18 mouse cellular contexts compared by ENCODE assay signal in the genomic region with DNA sequence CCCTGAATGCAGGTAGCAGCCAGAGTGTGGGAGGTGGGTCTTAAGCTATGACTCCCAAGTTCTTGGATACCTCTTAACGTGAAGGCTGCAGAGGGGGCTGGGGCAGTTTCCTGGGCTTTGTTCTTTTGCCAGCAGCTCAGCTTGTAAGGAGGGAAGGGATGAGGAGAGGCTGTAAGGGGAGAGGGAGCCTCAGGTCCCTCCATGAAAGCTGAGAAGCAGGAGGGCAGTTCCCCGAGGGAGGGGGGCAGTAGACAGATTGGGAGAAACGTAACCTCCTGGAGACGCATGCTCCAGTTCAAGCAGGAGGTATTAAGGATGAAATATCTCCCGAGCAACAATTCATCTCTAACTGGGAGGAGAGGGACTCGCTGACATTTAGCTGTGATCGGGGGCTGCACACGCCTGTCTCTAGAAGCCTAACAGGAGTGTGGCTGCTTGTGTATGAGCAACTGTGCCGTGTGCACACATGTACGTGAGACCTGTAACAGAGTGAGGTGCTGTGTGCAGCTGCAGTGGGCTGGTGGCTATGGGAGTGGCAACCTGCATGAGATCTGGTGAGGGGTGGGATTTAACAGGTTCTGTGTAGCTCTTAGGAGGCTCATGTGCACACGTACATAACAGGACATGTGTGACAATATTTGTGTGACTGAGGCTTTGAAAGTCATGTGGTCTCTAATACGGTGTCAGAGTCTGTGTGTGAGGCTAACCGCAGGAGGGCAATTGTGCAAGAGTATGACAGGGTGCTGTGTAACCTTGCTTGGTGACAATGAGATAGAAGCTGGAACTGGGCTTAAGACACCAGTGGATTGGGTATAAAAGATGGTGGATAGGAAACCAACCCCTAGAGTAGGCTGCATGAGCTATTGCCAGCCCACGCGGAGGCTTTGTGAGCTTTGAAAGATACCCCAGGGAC. TPM values are rescaled to one million over a fixed set of nuclear protein-coding genes. Genes with fewer than 3 reads are reported as not detected.
DNase-seq lines count a peak whose midpoint lies in the region; ATAC-seq and TF ChIP-seq lines count a peak whose summit lies in the region.
"Had no signal": no experiment of that assay in that cellular context is flagged by ENCODE, and none has a peak within 500 bp of the region (broad histone marks: within the 10 kb centered on the region; RNA-seq: fewer than 3 reads in every experiment).

No protein-coding gene starts in this region.

- no peak overlapping the region for H3K4me3 ChIP-seq in kidney, embryonic 14.5 days (ENCODE audit: low read length)
- 0 out of 2 replicates have a peak overlapping the region, but pooled peaks have one; percentile 8 for H3K4me3 ChIP-seq in E14TG2a.4 (replicated peaks; ENCODE audit: low read length)
- no peak overlapping the region for H3K4me3 ChIP-seq in embryonic facial prominence, embryonic 11.5 days (ENCODE audit: low read depth, low read length)
- no peak overlapping the region for H3K4me3 ChIP-seq in limb, embryonic 13.5 days
- H3K4me3 ChIP-seq: megakaryocyte, embryonic 14.5 days had no signal

- H3K9me3 ChIP-seq in kidney, embryonic 14.5 days (ENCODE audit: control insufficient read depth, low read length) = no peaks in the 10 kb centered on the region
- no peaks in the 10 kb centered on the region for H3K9me3 ChIP-seq in E14TG2a.4 (ENCODE audit: low read length)
- H3K9me3 ChIP-seq in embryonic facial prominence, embryonic 11.5 days (replicated peaks; ENCODE audit: control insufficient read depth, low read length) = no peaks in the 10 kb centered on the region
- H3K9me3 ChIP-seq in limb, embryonic 13.5 days = no peaks in the 10 kb centered on the region

- WGBS in kidney, embryonic 14.5 days = 36% methylated on average over 15 of the region's 15 CpGs
- 55% methylated on average over 15 of the region's 15 CpGs for WGBS in embryonic facial prominence, embryonic 11.5 days
- WGBS in limb, embryonic 13.5 days = 41% methylated on average over 15 of the region's 15 CpGs

- H3K27ac ChIP-seq in kidney, embryonic 14.5 days (ENCODE audit: low read depth, low read length) = no peak overlapping the region
- no peak overlapping the region for H3K27ac ChIP-seq in embryonic facial prominence, embryonic 11.5 days (replicated peaks; ENCODE audit: low read depth, low read length)
- no peak overlapping the region for H3K27ac ChIP-seq in limb, embryonic 13.5 days
- H3K27ac ChIP-seq: liver, embryonic 14.5 days had no signal

- peak; percentile 55; the same call in 1 of the 2 replicates for ATAC-seq in kidney, embryonic 14.5 days (ENCODE audit: low FRiP score, low TSS enrichment)
- ATAC-seq in embryonic facial prominence, embryonic 11.5 days (replicated peaks; ENCODE audit: insufficient number of reproducible peaks, low FRiP score, low TSS enrichment, low read depth) = 0 out of 2 replicates have a peak, but pooled peaks have one; percentile 70
- ATAC-seq in limb, embryonic 13.5 days (ENCODE audit: low FRiP score, low read depth) = peak; percentile 36; the same call in 1 of the 2 replicates
- ATAC-seq: intestine, embryonic 16.5 days; lung, postnatal 0 days had no signal

- no peaks in the 10 kb centered on the region for H3K4me1 ChIP-seq in kidney, embryonic 14.5 days (ENCODE audit: control insufficient read depth, insufficient read depth, low read length)
- H3K4me1 ChIP-seq in E14TG2a.4 (replicated peaks; ENCODE audit: low read depth, low read length) = peaks cover 69% of the 10 kb centered on the region
- no peaks in the 10 kb centered on the region; the same call in 1 of the 2 replicates for H3K4me1 ChIP-seq in embryonic facial prominence, embryonic 11.5 days (ENCODE audit: control insufficient read depth, insufficient read depth, low read length)
- peaks cover 10% of the 10 kb centered on the region for H3K4me1 ChIP-seq in limb, embryonic 13.5 days
- H3K4me1 ChIP-seq: megakaryocyte, embryonic 14.5 days had no signal

- no peaks in the 10 kb centered on the region for H3K27me3 ChIP-seq in kidney, embryonic 14.5 days (ENCODE audit: control insufficient read depth, insufficient read depth, low read length)
- H3K27me3 ChIP-seq in E14TG2a.4 (ENCODE audit: insufficient read depth, low read length) = peaks cover 27% of the 10 kb centered on the region
- no peaks in the 10 kb centered on the region for H3K27me3 ChIP-seq in embryonic facial prominence, embryonic 11.5 days (ENCODE audit: control insufficient read depth, insufficient read depth, low read length)
- H3K27me3 ChIP-seq in limb, embryonic 13.5 days = no peaks in the 10 kb centered on the region

- no peak overlapping the region; the same call in 1 of the 2 replicates for H3K4me2 ChIP-seq in kidney, embryonic 14.5 days (replicated peaks; ENCODE audit: low read depth, low read length)
- H3K4me2 ChIP-seq in embryonic facial prominence, embryonic 11.5 days (ENCODE audit: low read depth, low read length) = no peak overlapping the region
- peak overlapping the region; percentile 36 for H3K4me2 ChIP-seq in limb, embryonic 13.5 days (replicated peaks)

- DNase-seq in kidney, postnatal 10 days = no peak
- DNase-seq in embryonic facial prominence, embryonic 11.5 days (ENCODE audit: low spot score) = no peak
- no peak for DNase-seq in retina, postnatal 1 day
- no peak for DNase-seq in cerebellum, postnatal 4 days (ENCODE audit: low spot score in 2 of 2)
- no peak for DNase-seq in adipocyte (ENCODE audit: low spot score)
- DNase-seq: adrenal gland, adult 8-10 months; cerebellum, postnatal 10 days; heart, postnatal 4 days had no signal

- H3K9ac ChIP-seq in kidney, embryonic 14.5 days (ENCODE audit: low read depth, low read length) = no peak overlapping the region
- no peak overlapping the region for H3K9ac ChIP-seq in embryonic facial prominence, embryonic 11.5 days (replicated peaks; ENCODE audit: low read length)
- no peak overlapping the region for H3K9ac ChIP-seq in limb, embryonic 13.5 days
- H3K9ac ChIP-seq: liver, embryonic 14.5 days had no signal

- no peaks in the 10 kb centered on the region for H3K36me3 ChIP-seq in kidney, embryonic 14.5 days (ENCODE audit: control insufficient read depth, insufficient read depth, low read length)
- H3K36me3 ChIP-seq in E14TG2a.4 (ENCODE audit: insufficient read depth, low read length) = no peaks in the 10 kb centered on the region
- no peaks in the 10 kb centered on the region for H3K36me3 ChIP-seq in embryonic facial prominence, embryonic 11.5 days (replicated peaks; ENCODE audit: control insufficient read depth, insufficient read depth, low read depth, low read length)
- H3K36me3 ChIP-seq in limb, embryonic 13.5 days = no peaks in the 10 kb centered on the region

- TF ChIP-seq CTCF in E14TG2a.4 (conservative IDR thresholded peaks at IDR 0.05; ENCODE audit: low read length) = no peak

RNA-seq across cellular contexts. Expression of gene Lbx1, which starts 22.1 kb away (rescaled TPM):
- 0.11 TPM in 1 of 2 replicates, not detected in the other for polyA plus RNA-seq in kidney, embryonic 14.5 days (2014; fragmentation: Nextera tagmentation; extraction: Ambion mirVana)
- polyA plus RNA-seq in embryonic facial prominence, embryonic 11.5 days (2014; fragmentation: Nextera tagmentation; extraction: Ambion mirVana) = 0.48 and 0.78 TPM in 2 replicates
- polyA plus RNA-seq in limb, embryonic 13.5 days (2015; fragmentation: Nextera tagmentation; extraction: Ambion mirVana) = 1.4 and 1.5 TPM in 2 replicates
- polyA plus RNA-seq: frontal cortex, adult 2 months; heart, embryonic 14.5 days; intestine, embryonic 16.5 days; large intestine, adult 2 months; liver, embryonic 14.5 days; lung, postnatal 0 days had no signal
